Mouse (Mus musculus) neural tube, embryonic 11.5 days (tissue): ENCODE data around the gene Map3k7cl. TPM values are rescaled to one million over a fixed set of nuclear protein-coding genes. Genes with fewer than 3 reads are reported as not detected.

Experiments
- ATAC-seq: fragments of 200-750 bp; cut with Nextera tagmentation; 2 replicates; pipeline ENCODE4 v1.8.0; 2017; ENCODE audit warnings: moderate number of reproducible peaks, mild to moderate bottlenecking, moderate TSS enrichment, moderate library complexity; ENCODE audit not compliant: insufficient read depth, low FRiP score, low TSS enrichment
- DNase-seq: peaks from one replicate; pipeline ENCODE4 v3.0.0-alpha.2; 2015; ENCODE audit warnings: low spot score
- H3K27ac ChIP-seq: fragments of 300-500 bp; sonication (generic); 2 replicates; pipeline ENCODE4 v1.5.1; 2014; ENCODE audit warnings: low read depth, mild to moderate bottlenecking, low read length
- H3K27me3 ChIP-seq: fragments of 300-500 bp; sonication (generic); 2 replicates; pipeline ENCODE4 v1.6.1; 2014; ENCODE audit warnings: mild to moderate bottlenecking, low read length, mixed read lengths; ENCODE audit not compliant: control insufficient read depth, insufficient read depth
- H3K36me3 ChIP-seq: fragments of 300-500 bp; sonication (generic); 2 replicates; pipeline ENCODE4 v1.6.1; 2014; ENCODE audit warnings: mild to moderate bottlenecking, low read length, moderate library complexity, mixed read lengths; ENCODE audit not compliant: control insufficient read depth, insufficient read depth
- H3K4me1 ChIP-seq: fragments of 300-500 bp; sonication (generic); 2 replicates; pipeline ENCODE4 v1.6.1; 2014; ENCODE audit warnings: low read length, mixed read lengths; ENCODE audit not compliant: control insufficient read depth, insufficient read depth
- H3K4me2 ChIP-seq: fragments of 300-500 bp; sonication (generic); 2 replicates; pipeline ENCODE4 v1.6.1; 2014; ENCODE audit warnings: low read depth, mild to moderate bottlenecking, moderate library complexity
- H3K4me3 ChIP-seq: fragments of 300-500 bp; sonication (generic); 2 replicates; pipeline ENCODE4 v1.5.1; 2014; ENCODE audit warnings: low read depth, low read length
- H3K9ac ChIP-seq: fragments of 300-500 bp; sonication (generic); 2 replicates; pipeline ENCODE4 v1.6.1; 2014; ENCODE audit warnings: mild to moderate bottlenecking, low read length
- H3K9me3 ChIP-seq: fragments of 300-500 bp; sonication (generic); 2 replicates; pipeline ENCODE4 v1.6.1; 2016; ENCODE audit warnings: low read length; ENCODE audit not compliant: control insufficient read depth
- WGBS: fragments of 180-500 bp; shearing (Covaris S2); extraction: QIAGEN DNeasy Blood & Tissue Kit; methylation state at CpG from one replicate; pipeline ENCODE4 v1.1.7; 2014; 5-methylcytosine and 5-hydroxymethylcytosine counted together
- polyA plus RNA-seq: library from polyadenylated mRNA; unstranded; fragments of >200 nt; fragmentation: Nextera tagmentation; extraction: Ambion mirVana; gene quantifications from 2 replicates; pipeline ENCODE4 v1.2.1, GENCODE M21; 2014

Gene Map3k7cl
- polyA plus RNA-seq, 1 experiment from 2014 or later = not detected

DNA sequence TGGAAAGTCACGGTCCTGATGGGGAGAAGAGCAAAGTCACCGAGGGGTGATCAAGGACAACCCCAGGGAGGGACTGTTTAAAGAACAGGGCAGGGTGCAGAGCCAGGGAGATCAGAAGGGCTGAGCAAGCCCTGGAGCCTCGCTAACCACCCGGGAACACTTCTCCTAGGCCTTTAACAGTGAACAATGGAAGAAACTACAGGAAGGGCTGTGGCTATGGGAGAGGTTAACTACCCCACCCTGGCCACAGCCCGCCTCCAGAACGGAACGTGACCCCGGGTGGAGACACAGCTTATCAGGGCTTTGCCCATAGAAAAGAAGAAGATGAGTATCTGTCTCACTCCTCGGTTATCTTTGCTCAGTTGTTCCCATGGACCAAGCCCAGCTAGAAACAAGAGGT lies 50.9 kb downstream of the Map3k7cl start:
- no peaks in the 10 kb centered on the region for H3K4me1 ChIP-seq
- no peak for DNase-seq
- WGBS = 80% methylated on average over 9 of the region's 9 CpGs

DNA sequence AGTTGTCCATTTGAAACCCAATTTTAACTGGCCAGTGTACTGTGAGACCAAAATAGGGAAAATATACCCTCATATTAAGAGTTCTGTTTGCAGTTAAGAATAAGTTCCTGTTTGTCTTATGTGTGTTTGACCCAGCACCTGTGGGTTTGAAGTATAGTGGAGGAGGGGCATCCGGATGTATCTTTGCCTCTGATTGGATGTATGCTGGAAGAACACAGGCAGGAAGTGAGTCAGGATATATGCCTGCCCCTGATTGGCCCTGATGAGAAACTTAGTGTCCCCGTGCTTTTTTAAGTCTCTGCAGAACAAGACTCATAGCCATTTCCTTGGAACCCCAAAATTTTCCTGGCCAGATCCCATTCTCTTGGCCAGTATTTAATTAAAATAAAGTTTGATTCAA lies 51.8 kb downstream of the Map3k7cl start:
- Histone ChIP-seq H3K27me3 (no peaks in the 10 kb centered on the region), H3K9ac (no peak overlapping the region), H3K4me1 (no peaks in the 10 kb centered on the region), H3K27ac (no peak overlapping the region), H3K4me3 (no peak overlapping the region), H3K9me3 (no peaks in the 10 kb centered on the region), H3K36me3 (no peaks in the 10 kb centered on the region), H3K4me2 (no peak overlapping the region)
- 89% methylated on average over 2 of the region's 2 CpGs for WGBS
- DNase-seq (no peak), ATAC-seq (no peak)

More for the DNA sequence above, 50.9 kb downstream of the Map3k7cl start:
- H3K36me3 ChIP-seq = no peaks in the 10 kb centered on the region
- no peak for ATAC-seq
- H3K27ac ChIP-seq = no peak overlapping the region
- no peak overlapping the region for H3K9ac ChIP-seq
- H3K27me3 ChIP-seq = no peaks in the 10 kb centered on the region
- no peaks in the 10 kb centered on the region for H3K9me3 ChIP-seq
- no peak overlapping the region for H3K4me2 ChIP-seq
- H3K4me3 ChIP-seq = no peak overlapping the region

DNA sequence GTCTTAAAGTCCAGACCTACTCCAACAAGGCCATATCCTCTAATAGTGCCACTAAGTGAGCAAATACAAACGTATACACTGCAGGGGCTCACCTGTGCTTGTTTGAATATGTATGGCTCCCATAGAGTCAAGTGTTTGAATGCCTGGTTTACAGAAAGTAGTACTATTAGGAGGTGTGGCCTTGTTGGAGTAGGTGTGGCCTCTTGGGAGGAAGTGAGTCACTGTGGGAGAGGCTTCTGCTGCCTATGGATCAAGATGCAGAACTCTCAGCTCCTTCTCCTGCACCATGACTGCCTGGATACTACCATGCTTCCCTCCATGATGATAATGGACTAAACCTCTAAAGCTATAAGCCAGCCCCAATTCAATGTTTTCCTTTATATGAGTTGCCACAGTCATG lies 54.3 kb downstream of the Map3k7cl start:
- Histone ChIP-seq H3K27ac (no peak overlapping the region), H3K9me3 (no peaks in the 10 kb centered on the region), H3K36me3 (no peaks in the 10 kb centered on the region), H3K4me2 (no peak overlapping the region), H3K4me1 (no peaks in the 10 kb centered on the region), H3K4me3 (no peak overlapping the region), H3K27me3 (no peaks in the 10 kb centered on the region), H3K9ac (no peak overlapping the region)
- WGBS = 83% methylated on average over 1 of the region's 1 CpGs
- ATAC-seq (no peak), DNase-seq (no peak)

DNA sequence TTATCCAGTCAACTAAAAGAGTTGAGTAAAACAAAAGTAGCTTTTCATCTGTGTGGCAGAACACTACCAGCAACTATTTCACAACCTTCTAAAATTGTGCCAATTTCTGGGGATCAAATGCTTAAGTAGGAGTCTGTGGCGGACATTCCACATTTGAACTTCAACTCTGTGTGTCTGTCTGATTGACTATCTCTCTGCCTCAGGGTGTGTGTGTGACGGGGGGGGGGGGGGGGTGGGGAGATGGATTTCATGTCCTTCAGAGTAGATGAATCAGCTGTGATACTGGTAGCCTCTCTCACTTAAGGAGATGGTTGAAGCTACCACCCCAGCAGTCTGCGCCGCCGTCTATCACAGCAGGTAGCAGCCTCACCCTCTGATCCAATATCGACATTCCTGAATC lies 54.8 kb downstream of the Map3k7cl start:
- Histone ChIP-seq H3K9me3 (no peaks in the 10 kb centered on the region), H3K4me2 (no peak overlapping the region), H3K27me3 (no peaks in the 10 kb centered on the region), H3K36me3 (no peaks in the 10 kb centered on the region), H3K27ac (no peak overlapping the region), H3K4me3 (no peak overlapping the region), H3K4me1 (no peaks in the 10 kb centered on the region), H3K9ac (no peak overlapping the region)
- DNase-seq = no peak
- no peak for ATAC-seq
- WGBS = 88% methylated on average over 5 of the region's 6 CpGs

DNA sequence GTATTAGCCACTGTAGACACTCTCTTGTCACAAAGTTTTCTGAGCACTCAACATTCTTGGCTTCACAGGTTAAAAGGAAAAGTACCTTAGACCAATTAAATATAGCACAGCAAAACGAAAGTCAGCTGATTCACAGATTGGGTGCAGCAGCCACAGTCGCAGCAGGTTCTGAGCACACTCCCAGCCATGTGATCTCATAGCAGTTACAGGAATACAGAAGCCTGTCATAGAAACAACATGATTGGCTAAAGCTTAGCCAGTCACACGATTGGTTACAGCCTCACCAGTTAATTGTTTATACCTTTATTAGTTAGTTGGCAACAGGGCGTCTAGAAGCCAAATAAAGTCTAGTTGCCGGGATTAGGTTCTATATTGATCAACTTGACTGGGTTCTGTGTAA lies 57.0 kb downstream of the Map3k7cl start:
- Histone ChIP-seq H3K27me3 (no peaks in the 10 kb centered on the region), H3K27ac (no peak overlapping the region), H3K9ac (no peak overlapping the region), H3K4me2 (no peak overlapping the region), H3K36me3 (no peaks in the 10 kb centered on the region), H3K4me3 (no peak overlapping the region), H3K9me3 (no peaks in the 10 kb centered on the region), H3K4me1 (no peaks in the 10 kb centered on the region)
- 91% methylated on average over 5 of the region's 5 CpGs for WGBS
- no peak for ATAC-seq
- DNase-seq = no peak

DNA sequence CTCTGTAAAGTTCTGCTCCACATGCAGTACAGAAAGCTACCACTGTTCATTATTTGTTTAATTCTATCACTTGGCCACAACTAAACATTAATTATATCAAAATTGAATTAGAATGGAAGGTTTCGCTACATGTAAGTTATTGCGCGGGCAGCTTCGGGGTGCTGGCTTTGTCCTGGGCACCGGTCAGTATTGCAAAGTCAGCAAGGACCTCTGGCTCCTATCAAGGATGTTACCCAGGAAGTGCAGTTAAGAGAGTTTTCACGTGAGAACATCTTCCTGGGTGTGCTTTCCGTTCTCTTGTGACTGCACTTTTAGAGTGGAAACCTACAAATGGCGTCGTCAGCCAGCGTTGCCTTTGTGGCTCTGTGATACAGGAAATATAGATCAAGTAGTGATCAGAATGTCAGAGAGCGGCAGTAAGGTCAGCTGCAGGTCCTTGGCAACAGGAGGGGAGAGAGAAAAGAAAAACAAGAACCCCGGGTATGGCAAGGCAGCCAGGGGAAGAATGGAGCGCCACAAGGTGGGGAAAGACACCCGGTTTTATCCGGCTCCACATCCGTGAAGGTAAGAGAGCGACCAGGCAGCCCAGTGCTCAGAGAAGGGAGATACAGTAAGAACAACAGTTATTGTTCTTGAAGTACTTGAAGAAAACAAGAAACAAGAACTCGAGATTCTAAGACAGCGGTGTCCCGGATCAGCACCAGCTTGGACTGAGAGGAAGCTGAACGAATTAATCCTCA lies 57.6 kb downstream of the Map3k7cl start:
- no peaks in the 10 kb centered on the region for H3K27me3 ChIP-seq
- WGBS = 84% methylated on average over 21 of the region's 21 CpGs
- H3K4me1 ChIP-seq = no peaks in the 10 kb centered on the region
- DNase-seq = no peak
- H3K4me2 ChIP-seq = no peak overlapping the region
- no peak overlapping the region for H3K9ac ChIP-seq
- no peak overlapping the region for H3K27ac ChIP-seq
- no peaks in the 10 kb centered on the region for H3K36me3 ChIP-seq
- ATAC-seq = no peak
- H3K9me3 ChIP-seq = no peaks in the 10 kb centered on the region
- no peak overlapping the region for H3K4me3 ChIP-seq

DNA sequence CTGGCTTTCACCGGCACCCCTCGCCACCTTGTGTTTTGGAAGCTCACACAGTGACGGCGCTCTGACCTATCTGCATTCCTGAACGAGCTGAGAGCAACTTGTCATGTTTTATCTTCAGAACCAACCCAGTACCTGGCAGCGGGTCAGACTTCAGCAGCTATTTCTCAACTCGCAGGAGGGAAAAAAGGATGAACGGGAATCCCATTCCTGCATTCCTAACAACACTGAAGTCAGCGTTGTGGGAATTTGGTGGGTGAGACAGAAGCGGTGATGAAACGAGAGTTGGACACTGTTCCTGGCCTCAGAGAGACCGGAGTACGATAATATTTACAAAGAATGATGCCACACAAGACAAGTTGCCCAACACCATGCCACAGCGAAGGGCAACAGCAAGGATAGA lies 58.3 kb downstream of the Map3k7cl start:
- no peak overlapping the region for H3K4me2 ChIP-seq
- no peak for ATAC-seq
- H3K27ac ChIP-seq = no peak overlapping the region
- no peak for DNase-seq
- WGBS = 87% methylated on average over 14 of the region's 14 CpGs
- no peaks in the 10 kb centered on the region for H3K4me1 ChIP-seq
- H3K27me3 ChIP-seq = no peaks in the 10 kb centered on the region
- H3K9ac ChIP-seq = no peak overlapping the region
- no peak overlapping the region for H3K4me3 ChIP-seq
- no peaks in the 10 kb centered on the region for H3K36me3 ChIP-seq
- no peaks in the 10 kb centered on the region for H3K9me3 ChIP-seq

DNA sequence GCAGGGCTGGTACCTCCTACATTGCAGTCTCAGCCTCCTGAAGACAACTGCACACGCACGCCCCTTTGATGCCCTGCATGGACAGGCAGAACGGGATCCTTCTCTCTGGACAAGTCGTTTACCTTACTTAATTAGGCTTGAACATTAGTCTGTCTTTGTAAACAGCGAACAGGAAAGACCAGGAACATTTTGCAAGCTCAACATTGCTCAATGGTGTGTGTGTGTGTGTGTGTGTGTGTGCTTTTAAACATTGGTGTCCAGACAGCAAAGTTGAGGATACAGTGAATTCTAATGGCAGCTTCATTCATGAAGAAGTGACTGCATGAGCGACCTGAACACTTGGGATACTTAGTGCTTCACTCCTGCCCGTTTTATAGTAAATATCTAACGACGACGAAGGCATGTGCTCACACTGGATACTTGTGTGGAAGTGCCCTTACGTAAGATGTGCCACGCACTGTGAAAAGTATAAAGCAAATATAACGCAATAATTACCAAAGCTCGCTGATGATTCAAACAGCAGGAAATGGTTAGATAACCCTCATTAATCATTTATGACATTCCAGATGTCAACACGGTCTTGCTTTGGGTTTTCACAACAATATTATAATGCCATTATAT lies 59.2 kb downstream of the Map3k7cl start:
- no peaks in the 10 kb centered on the region for H3K9me3 ChIP-seq
- 85% methylated on average over 15 of the region's 15 CpGs for WGBS
- ATAC-seq = no peak
- H3K9ac ChIP-seq = no peak overlapping the region
- H3K4me3 ChIP-seq = no peak overlapping the region
- H3K36me3 ChIP-seq = no peaks in the 10 kb centered on the region
- no peak for DNase-seq
- no peaks in the 10 kb centered on the region for H3K27me3 ChIP-seq
- no peak overlapping the region for H3K4me2 ChIP-seq
- H3K27ac ChIP-seq = no peak overlapping the region
- no peaks in the 10 kb centered on the region for H3K4me1 ChIP-seq

DNA sequence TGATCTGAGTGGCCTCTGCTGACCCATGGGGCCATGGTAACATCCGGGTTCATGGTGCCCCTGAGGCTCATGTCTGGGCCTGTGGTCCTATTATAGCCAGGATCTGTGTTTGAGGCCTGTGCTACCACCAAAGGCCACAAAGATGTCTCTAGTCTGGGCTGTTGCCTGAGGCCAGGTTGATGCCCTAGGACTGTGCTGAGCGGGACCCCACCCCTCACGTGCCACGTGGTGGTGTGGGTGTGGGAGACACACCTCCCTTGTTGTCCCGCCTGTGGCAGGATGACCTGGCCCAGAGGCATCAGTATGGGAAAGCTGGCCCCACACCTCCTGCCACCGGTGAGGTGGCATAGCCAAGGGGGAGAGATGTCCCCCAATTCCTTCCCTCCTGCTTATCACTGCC lies 64.2 kb downstream of the Map3k7cl start:
- Histone ChIP-seq H3K9ac (no peak overlapping the region), H3K4me3 (no peak overlapping the region), H3K4me1 (no peaks in the 10 kb centered on the region), H3K27me3 (no peaks in the 10 kb centered on the region), H3K36me3 (no peaks in the 10 kb centered on the region), H3K4me2 (no peak overlapping the region), H3K27ac (no peak overlapping the region), H3K9me3 (no peaks in the 10 kb centered on the region)
- WGBS = 88% methylated on average over 6 of the region's 6 CpGs
- DNase-seq (no peak), ATAC-seq (no peak)
